Mouse (Mus musculus): Measurements from ENCODE around the gene Tmem110.

GRCm38 (mm10) chr14:30876451-30876850 is 51.1 kb downstream of the Tmem110 start:
- no peak for TF ChIP-seq CTCF (IDR thresholded peaks at IDR 0.05; ENCODE audit: insufficient read depth, low read depth, low read length)
- TF ChIP-seq POLR2A (IDR thresholded peaks at IDR 0.05; ENCODE audit: insufficient read depth, low read depth, low read length) = no peak

Measured in olfactory bulb, adult 2 months (tissue).